Mouse (Mus musculus) E14TG2a.4 (cell line): ENCODE data around the gene Larp4b.

Experiments
- CTCF ChIP-seq: conservative IDR thresholded peaks from 2 replicates; pipeline ENCODE4 v1.5.1; 2014; ENCODE audit warnings: low read length
- NANOG ChIP-seq: IDR thresholded peaks from 2 replicates; pipeline ENCODE4 v1.6.1; 2014; ENCODE audit warnings: borderline replicate concordance, low read length, mixed read lengths

DNA sequence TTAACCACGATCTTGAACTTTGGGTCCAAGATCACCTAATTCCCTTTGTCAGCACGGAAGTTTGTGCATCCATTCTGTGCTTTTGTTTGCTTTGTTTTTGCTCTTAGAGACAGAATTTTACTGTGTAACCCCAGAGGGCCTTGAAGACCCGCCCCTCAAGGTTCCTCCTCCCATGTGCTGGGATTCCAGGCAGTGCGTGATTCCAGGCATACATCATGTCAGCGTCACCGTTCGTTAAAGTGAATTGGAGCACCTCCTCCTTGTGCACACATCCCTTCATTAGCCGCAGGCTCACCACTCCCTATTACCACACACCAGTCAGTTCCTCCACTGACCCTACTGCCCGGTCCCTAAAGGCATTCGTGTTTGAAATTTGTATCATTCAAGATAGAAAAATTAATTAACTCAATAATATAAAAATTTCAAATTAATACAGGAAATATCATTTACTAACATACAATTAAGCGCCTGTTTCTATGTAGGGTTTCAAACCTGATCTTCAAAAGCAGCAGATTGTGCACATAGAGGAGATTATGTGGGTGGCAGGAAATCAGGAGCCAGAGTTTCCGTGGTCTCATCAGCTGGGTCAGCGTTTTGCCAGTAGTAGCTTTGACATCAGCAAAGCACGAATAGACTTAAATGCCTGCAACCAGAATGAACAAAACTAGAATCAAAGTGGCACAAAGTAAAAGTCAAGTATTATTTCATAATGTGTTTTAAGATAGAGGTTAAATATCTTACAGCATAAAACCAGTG lies 11.4 kb upstream of the Larp4b start:
- no peak for TF ChIP-seq CTCF
- no peak for TF ChIP-seq NANOG
